Mouse (Mus musculus): ENCODE measurements at regions not wholly inside any gene's neighbourhood (a gene's known extent, or its start where the extent isn't known, plus 50 kb on each side); places are given as distances from the start of the nearest gene placed in this dataset.

- no peak for DNase-seq (ENCODE audit: low spot score in 2 of 2)
- intact Hi-C loops (cut with DNase I), result no loop called here
These were observed 337.9 kb upstream of the Eif4g2 start for GRCm38 (mm10) chr7:111420698-111421097.

GRCm38 (mm10) chr7:111417735-111418134 is 334.9 kb upstream of the Eif4g2 start:
- DNase-seq (ENCODE audit: low spot score in 2 of 2), result no peak
- intact Hi-C loops (cut with DNase I), result no loop called here

- intact Hi-C loops (cut with DNase I), result no loop called here
These were observed 333.2 kb upstream of the Eif4g2 start for GRCm38 (mm10) chr7:111416061-111416460.

GRCm38 (mm10) chr7:111413745-111414144 is 330.9 kb upstream of the Eif4g2 start:
- no peak for DNase-seq (ENCODE audit: low spot score in 2 of 2)
- intact Hi-C loops (cut with DNase I), result no loop called here

More at GRCm38 (mm10) chr7:111416061-111416460, 333.2 kb upstream of the Eif4g2 start:
- DNase-seq (ENCODE audit: low spot score in 2 of 2), result no peak

GRCm38 (mm10) chr7:111412957-111413356 is 330.1 kb upstream of the Eif4g2 start:
- no peak for DNase-seq (ENCODE audit: low spot score in 2 of 2)
- intact Hi-C loops (cut with DNase I), result no loop called here

GRCm38 (mm10) chr7:111411386-111411960 is 328.6 kb upstream of the Eif4g2 start:
- DNase-seq (ENCODE audit: low spot score in 2 of 2), result peak; percentile 34 to 70
- intact Hi-C loops (cut with DNase I), result no loop called here

GRCm38 (mm10) chr7:111395972-111396371 is 313.1 kb upstream of the Eif4g2 start:
- intact Hi-C loops (cut with DNase I), result loop anchor here (1.0 to 5.0 kb wide), 3 partner anchors 77 to 151 kb away; no protein-coding TSS in a partner anchor
- peak in 1 of 2 experiments; percentile 86 for DNase-seq (ENCODE audit: low spot score in 2 of 2)

- no peak for DNase-seq (ENCODE audit: low spot score in 2 of 2)
- intact Hi-C loops (cut with DNase I), result loop anchor here (5.0 kb wide), 1 partner anchor 152 kb away; no protein-coding TSS in a partner anchor
These were observed 312.3 kb upstream of the Eif4g2 start for GRCm38 (mm10) chr7:111395111-111395510.

- intact Hi-C loops (cut with DNase I), result no loop called here
- DNase-seq (ENCODE audit: low spot score in 2 of 2), result no peak
These were observed 311.0 kb upstream of the Eif4g2 start for GRCm38 (mm10) chr7:111393846-111394245.

GRCm38 (mm10) chr7:111389690-111390089 is 306.9 kb upstream of the Eif4g2 start:
- no peak for DNase-seq (ENCODE audit: low spot score in 2 of 2)
- intact Hi-C loops (cut with DNase I), result no loop called here

- intact Hi-C loops (cut with DNase I), result no loop called here
- DNase-seq (ENCODE audit: low spot score in 2 of 2), result no peak
These were observed 291.7 kb upstream of the Eif4g2 start for GRCm38 (mm10) chr7:111374534-111374933.

GRCm38 (mm10) chr7:111373380-111374173 is 290.7 kb upstream of the Eif4g2 start:
- intact Hi-C loops (cut with DNase I), result no loop called here
- DNase-seq (ENCODE audit: low spot score in 2 of 2), result no peak

GRCm38 (mm10) chr7:111370421-111370887 is 287.6 kb upstream of the Eif4g2 start:
- intact Hi-C loops (cut with DNase I), result no loop called here
- no peak for DNase-seq (ENCODE audit: low spot score in 2 of 2)

GRCm38 (mm10) chr7:111368296-111369004 is 285.6 kb upstream of the Eif4g2 start:
- intact Hi-C loops (cut with DNase I), result no loop called here
- no peak for DNase-seq (ENCODE audit: low spot score in 2 of 2)

- peak in 1 of 2 experiments; percentile 77 for DNase-seq (ENCODE audit: low spot score in 2 of 2)
- intact Hi-C loops (cut with DNase I), result no loop called here
These were observed 284.3 kb upstream of the Eif4g2 start for GRCm38 (mm10) chr7:111366951-111367653.

GRCm38 (mm10) chr7:111365384-111365783 is 282.6 kb upstream of the Eif4g2 start:
- intact Hi-C loops (cut with DNase I), result no loop called here
- DNase-seq (ENCODE audit: low spot score in 2 of 2), result no peak

- DNase-seq (ENCODE audit: low spot score in 2 of 2), result peak in 1 of 2 experiments; percentile 83
- intact Hi-C loops (cut with DNase I), result loop anchor here (2.0 to 5.0 kb wide), 2 partner anchors 41 to 66 kb away; no protein-coding TSS in a partner anchor
These were observed 280.4 kb upstream of the Eif4g2 start for GRCm38 (mm10) chr7:111363206-111363605.

- DNase-seq (ENCODE audit: low spot score in 2 of 2), result peak in 1 of 2 experiments; percentile 72
- intact Hi-C loops (cut with DNase I), result loop anchor here (2.0 to 5.0 kb wide), 2 partner anchors 40 to 66 kb away; no protein-coding TSS in a partner anchor
These were observed 279.8 kb upstream of the Eif4g2 start for GRCm38 (mm10) chr7:111362646-111363045.

GRCm38 (mm10) chr7:111355088-111355656 is 272.3 kb upstream of the Eif4g2 start:
- intact Hi-C loops (cut with DNase I), result no loop called here
- no peak for DNase-seq (ENCODE audit: low spot score in 2 of 2)

All from left cerebral cortex, postnatal 25 days (tissue).